Mouse (Mus musculus): Measurements from ENCODE around the gene Slc29a1. TPM values are rescaled to one million over a fixed set of nuclear protein-coding genes. Genes with fewer than 3 reads are reported as not detected.
A peak's percentile ranks its signal among the peaks of the same experiment; 100 is the strongest.

Gene Slc29a1
- polyA plus RNA-seq, 1 experiment from 2014 or later: 59.1 TPM

GRCm38 (mm10) chr17:45585725-45586448 lies 13.5 kb downstream of the Slc29a1 start:
- 60% methylated on average over 23 of the region's 23 CpGs for WGBS
- no peak overlapping the region for H3K4me3 ChIP-seq
- ATAC-seq (ENCODE audit: insufficient number of reproducible peaks, insufficient read depth, low FRiP score, low TSS enrichment): no peak

GRCm38 (mm10) chr17:45584939-45585678 lies 14.3 kb downstream of the Slc29a1 start:
- Histone ChIP-seq H3K9me3 (peaks cover 9% of the 10 kb centered on the region; the same call in 1 of the 2 replicates), H3K27ac (peak overlapping the region; percentile 71), H3K4me3 (no peak overlapping the region), H3K27me3 (no peaks in the 10 kb centered on the region), H3K4me1 (peaks cover 23% of the 10 kb centered on the region; the same call in 1 of the 2 replicates), H3K36me3 (peaks cover 5% of the 10 kb centered on the region), H3K4me2 (replicated peaks) (no peak overlapping the region), H3K9ac (no peak overlapping the region)
- WGBS: 13% methylated on average over 14 of the region's 14 CpGs
- ATAC-seq (ENCODE audit: insufficient number of reproducible peaks, insufficient read depth, low FRiP score, low TSS enrichment): peak; percentile 64

More at GRCm38 (mm10) chr17:45585725-45586448, 13.5 kb downstream of the Slc29a1 start:
- peak overlapping the region; percentile 71 for H3K27ac ChIP-seq
- no peak overlapping the region for H3K9ac ChIP-seq
- H3K36me3 ChIP-seq: peaks cover 5% of the 10 kb centered on the region
- H3K9me3 ChIP-seq: peaks cover 9% of the 10 kb centered on the region; the same call in 1 of the 2 replicates
- H3K27me3 ChIP-seq: no peaks in the 10 kb centered on the region
- peaks cover 22% of the 10 kb centered on the region; the same call in 1 of the 2 replicates for H3K4me1 ChIP-seq
- no peak overlapping the region for H3K4me2 ChIP-seq (replicated peaks)

GRCm38 (mm10) chr17:45584096-45584896 lies 15.1 kb downstream of the Slc29a1 start:
- Histone ChIP-seq H3K27ac (peak overlapping the region; percentile 71), H3K27me3 (no peaks in the 10 kb centered on the region), H3K4me2 (replicated peaks) (no peak overlapping the region), H3K9me3 (peaks cover 9% of the 10 kb centered on the region; the same call in 1 of the 2 replicates), H3K4me1 (peaks cover 23% of the 10 kb centered on the region; the same call in 1 of the 2 replicates), H3K36me3 (peaks cover 5% of the 10 kb centered on the region), H3K4me3 (no peak overlapping the region), H3K9ac (no peak overlapping the region)
- WGBS: 29% methylated on average over 12 of the region's 12 CpGs
- ATAC-seq (ENCODE audit: insufficient number of reproducible peaks, insufficient read depth, low FRiP score, low TSS enrichment): 0 out of 2 replicates have a peak, but pooled peaks have one; percentile 7

GRCm38 (mm10) chr17:45582715-45583355 lies 16.6 kb downstream of the Slc29a1 start:
- Histone ChIP-seq H3K4me3 (no peak overlapping the region), H3K27ac (no peak overlapping the region), H3K9ac (no peak overlapping the region), H3K36me3 (peaks cover 5% of the 10 kb centered on the region), H3K27me3 (no peaks in the 10 kb centered on the region), H3K4me2 (replicated peaks) (no peak overlapping the region), H3K9me3 (peaks cover 9% of the 10 kb centered on the region; the same call in 1 of the 2 replicates), H3K4me1 (peaks cover 23% of the 10 kb centered on the region; the same call in 1 of the 2 replicates)
- WGBS: 67% methylated on average over 6 of the region's 6 CpGs
- ATAC-seq (ENCODE audit: insufficient number of reproducible peaks, insufficient read depth, low FRiP score, low TSS enrichment): no peak

GRCm38 (mm10) chr17:45582188-45582587 lies 17.2 kb downstream of the Slc29a1 start:
- WGBS: 89% methylated on average over 6 of the region's 6 CpGs
- peaks cover 23% of the 10 kb centered on the region; the same call in 1 of the 2 replicates for H3K4me1 ChIP-seq
- no peak overlapping the region for H3K9ac ChIP-seq
- no peak overlapping the region for H3K4me2 ChIP-seq (replicated peaks)
- no peaks in the 10 kb centered on the region for H3K27me3 ChIP-seq
- peaks cover 9% of the 10 kb centered on the region; the same call in 1 of the 2 replicates for H3K9me3 ChIP-seq
- peaks cover 5% of the 10 kb centered on the region; the same call in 1 of the 2 replicates for H3K36me3 ChIP-seq
- H3K27ac ChIP-seq: no peak overlapping the region
- no peak overlapping the region for H3K4me3 ChIP-seq
- ATAC-seq (ENCODE audit: insufficient number of reproducible peaks, insufficient read depth, low FRiP score, low TSS enrichment): no peak

GRCm38 (mm10) chr17:45581567-45581983 lies 17.8 kb downstream of the Slc29a1 start:
- 11% methylated on average over 2 of the region's 2 CpGs for WGBS
- no peak for ATAC-seq (ENCODE audit: insufficient number of reproducible peaks, insufficient read depth, low FRiP score, low TSS enrichment)
- no peak overlapping the region for H3K4me2 ChIP-seq (replicated peaks)
- peaks cover 23% of the 10 kb centered on the region; the same call in 1 of the 2 replicates for H3K4me1 ChIP-seq
- no peaks in the 10 kb centered on the region for H3K27me3 ChIP-seq
- H3K4me3 ChIP-seq: no peak overlapping the region
- no peak overlapping the region for H3K9ac ChIP-seq
- peaks cover 5% of the 10 kb centered on the region; the same call in 1 of the 2 replicates for H3K36me3 ChIP-seq
- no peak overlapping the region for H3K27ac ChIP-seq
- H3K9me3 ChIP-seq: 0 out of 2 replicates have a peak, but pooled peaks cover 3% of the 10 kb centered on the region

GRCm38 (mm10) chr17:45580958-45581477 lies 18.4 kb downstream of the Slc29a1 start:
- H3K9me3 ChIP-seq: no peaks in the 10 kb centered on the region
- 42% methylated on average over 12 of the region's 12 CpGs for WGBS
- peaks cover 23% of the 10 kb centered on the region; the same call in 1 of the 2 replicates for H3K4me1 ChIP-seq
- 0 out of 2 replicates have a peak, but pooled peaks have one; percentile 0 for ATAC-seq (ENCODE audit: insufficient number of reproducible peaks, insufficient read depth, low FRiP score, low TSS enrichment)
- H3K4me2 ChIP-seq (replicated peaks): 0 out of 2 replicates have a peak overlapping the region, but pooled peaks have one; percentile 5
- peak overlapping the region; percentile 3; the same call in 1 of the 2 replicates for H3K9ac ChIP-seq
- peak overlapping the region; percentile 23; the same call in 1 of the 2 replicates for H3K27ac ChIP-seq
- H3K36me3 ChIP-seq: no peaks in the 10 kb centered on the region
- H3K4me3 ChIP-seq: no peak overlapping the region
- no peaks in the 10 kb centered on the region for H3K27me3 ChIP-seq

- no peak for ATAC-seq (ENCODE audit: insufficient number of reproducible peaks, insufficient read depth, low FRiP score, low TSS enrichment)
- Histone ChIP-seq H3K9ac (no peak overlapping the region), H3K27me3 (no peaks in the 10 kb centered on the region), H3K9me3 (no peaks in the 10 kb centered on the region), H3K27ac (no peak overlapping the region), H3K4me3 (no peak overlapping the region), H3K4me1 (peaks cover 13% of the 10 kb centered on the region; the same call in 1 of the 2 replicates), H3K36me3 (no peaks in the 10 kb centered on the region), H3K4me2 (replicated peaks) (no peak overlapping the region)
- 75% methylated on average over 4 of the region's 4 CpGs for WGBS
Observed at GRCm38 (mm10) chr17:45579554-45579953, 19.9 kb downstream of the Slc29a1 start.

- Histone ChIP-seq H3K27me3 (no peaks in the 10 kb centered on the region), H3K9me3 (no peaks in the 10 kb centered on the region), H3K27ac (no peak overlapping the region), H3K36me3 (no peaks in the 10 kb centered on the region), H3K4me2 (replicated peaks) (no peak overlapping the region), H3K9ac (no peak overlapping the region), H3K4me1 (peaks cover 10% of the 10 kb centered on the region; the same call in 1 of the 2 replicates), H3K4me3 (no peak overlapping the region)
- no peak for ATAC-seq (ENCODE audit: insufficient number of reproducible peaks, insufficient read depth, low FRiP score, low TSS enrichment)
- 76% methylated on average over 7 of the region's 7 CpGs for WGBS
Observed at GRCm38 (mm10) chr17:45578843-45579242, 20.6 kb downstream of the Slc29a1 start.

GRCm38 (mm10) chr17:45578242-45578641 lies 21.2 kb downstream of the Slc29a1 start:
- Histone ChIP-seq H3K9ac (no peak overlapping the region), H3K4me3 (no peak overlapping the region), H3K4me2 (replicated peaks) (no peak overlapping the region), H3K4me1 (peaks cover 10% of the 10 kb centered on the region; the same call in 1 of the 2 replicates), H3K9me3 (no peaks in the 10 kb centered on the region), H3K36me3 (no peaks in the 10 kb centered on the region), H3K27me3 (no peaks in the 10 kb centered on the region), H3K27ac (0 out of 2 replicates have a peak overlapping the region, but pooled peaks have one; percentile 37)
- ATAC-seq (ENCODE audit: insufficient number of reproducible peaks, insufficient read depth, low FRiP score, low TSS enrichment): no peak
- WGBS: 64% methylated on average over 5 of the region's 5 CpGs
